Mouse (Mus musculus) ES-Bruce4 (cell line): ENCODE measurements around the gene 3110021N24Rik.

Experiments
- CTCF ChIP-seq: IDR thresholded peaks from one replicate; pipeline ENCODE4 v1.8.1; 2011; ENCODE audit warnings: low read depth, low read length
- POLR2A ChIP-seq: IDR thresholded peaks from one replicate; pipeline ENCODE4 v1.8.1; 2011; ENCODE audit warnings: low read length; ENCODE audit not compliant: insufficient read depth

GRCm38 (mm10) chr4:108826643-108827042 lies 107.2 kb downstream of the 3110021N24Rik start:
- TF ChIP-seq CTCF (no peak), POLR2A (no peak)
